Mouse (Mus musculus) frontal cortex, postnatal 36 days (tissue): ENCODE measurements at regions not wholly inside any gene's neighbourhood (a gene's known extent, or its start where the extent isn't known, plus 50 kb on each side); places are given as distances from the start of the nearest gene placed in this dataset.

Experiments
- DNase-seq, 2 experiments: peaks; one replicate each; pipeline ENCODE4 v3.0.0; 2022; ENCODE audit warnings: low spot score in 2 of 2

DNA sequence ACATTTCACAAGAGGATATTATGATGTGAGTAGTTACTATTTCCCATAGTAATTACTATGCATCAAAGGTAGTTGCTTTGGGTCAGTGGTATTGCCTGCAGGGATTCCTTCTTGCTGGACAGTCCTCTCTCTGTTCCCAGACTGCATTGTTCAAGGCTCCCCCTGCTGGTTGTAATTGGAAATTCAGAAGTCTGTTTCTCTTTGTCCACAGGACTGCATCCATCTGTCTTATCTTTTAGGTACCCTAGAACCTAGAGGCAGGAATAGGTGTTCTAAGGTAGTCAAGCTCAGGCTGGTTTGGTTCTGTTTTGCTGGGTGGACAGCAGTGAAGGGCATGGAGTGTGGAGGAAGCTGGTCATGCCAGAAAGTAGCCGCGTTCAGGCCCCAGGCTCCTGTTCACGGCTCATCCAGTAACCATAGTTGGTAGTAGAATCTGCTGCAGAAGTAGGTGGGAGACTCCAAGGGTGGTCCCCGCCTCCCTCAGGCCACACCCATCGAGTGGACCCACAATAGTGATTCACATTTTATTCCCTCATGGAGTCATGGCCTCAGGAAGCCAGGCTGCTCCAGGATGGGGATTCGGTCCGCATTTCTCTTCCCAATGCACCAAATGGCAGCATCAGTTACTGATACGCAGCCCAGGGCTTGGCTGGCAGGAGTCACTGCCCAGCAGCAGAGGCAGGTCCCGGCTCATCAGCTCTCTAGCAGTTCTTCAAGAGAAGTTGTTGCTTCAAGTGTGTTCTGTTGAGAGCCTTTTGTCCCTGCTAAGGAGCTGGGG, 51.7 kb upstream of the Caprin1 start:
- DNase-seq = peak in 1 of 2 experiments; percentile 51

DNA sequence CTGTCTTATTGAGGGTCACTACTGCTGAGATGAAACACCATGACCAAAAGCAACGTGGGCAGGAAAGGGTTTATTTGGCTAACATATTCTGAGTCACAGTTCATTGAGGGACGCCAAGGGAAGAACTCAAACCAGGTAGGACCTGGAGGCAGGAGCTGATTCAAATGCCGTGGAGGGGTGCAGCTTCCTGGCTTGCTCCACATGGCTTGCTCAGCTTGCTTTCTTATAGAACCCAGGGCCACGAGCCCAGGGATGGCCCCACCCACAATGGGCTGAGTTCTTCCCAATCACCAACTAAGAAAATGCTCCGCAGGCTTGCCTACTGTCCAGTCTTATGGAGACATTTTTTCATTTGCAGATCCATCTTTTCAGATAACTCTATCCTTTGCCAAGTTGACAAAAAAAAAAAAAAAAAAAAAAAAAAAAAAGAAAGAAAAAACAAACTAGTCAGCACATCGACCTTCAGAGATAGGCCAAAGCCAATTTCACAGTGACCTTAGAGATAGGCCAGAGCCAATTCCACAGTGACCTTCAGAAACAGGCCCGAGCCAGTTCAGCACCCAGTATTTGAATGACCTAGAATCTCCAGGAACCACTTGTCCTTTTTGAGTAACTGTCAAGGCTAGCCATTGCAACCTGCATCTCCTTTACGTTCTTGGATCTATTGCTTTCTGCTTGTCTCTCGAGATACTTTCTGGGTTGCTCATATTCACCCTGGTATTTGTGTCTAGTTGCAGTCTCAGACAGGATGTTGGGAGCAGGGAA, 52.5 kb upstream of the Caprin1 start:
- no peak for DNase-seq

DNA sequence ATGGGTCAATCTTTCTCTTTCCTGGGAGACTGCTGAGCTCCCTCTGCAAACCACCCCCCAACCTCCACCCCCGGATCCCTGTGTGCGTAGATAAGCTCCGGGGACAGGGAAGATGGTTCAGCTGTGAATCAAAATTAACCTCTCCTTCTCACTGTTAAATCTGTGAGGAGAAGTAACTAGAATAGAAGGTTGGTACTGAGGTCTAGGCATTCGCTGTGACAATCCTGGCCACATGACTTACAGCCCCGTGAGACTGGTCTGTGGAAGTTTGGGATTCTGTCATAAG, 53.0 kb upstream of the Caprin1 start:
- no peak for DNase-seq

DNA sequence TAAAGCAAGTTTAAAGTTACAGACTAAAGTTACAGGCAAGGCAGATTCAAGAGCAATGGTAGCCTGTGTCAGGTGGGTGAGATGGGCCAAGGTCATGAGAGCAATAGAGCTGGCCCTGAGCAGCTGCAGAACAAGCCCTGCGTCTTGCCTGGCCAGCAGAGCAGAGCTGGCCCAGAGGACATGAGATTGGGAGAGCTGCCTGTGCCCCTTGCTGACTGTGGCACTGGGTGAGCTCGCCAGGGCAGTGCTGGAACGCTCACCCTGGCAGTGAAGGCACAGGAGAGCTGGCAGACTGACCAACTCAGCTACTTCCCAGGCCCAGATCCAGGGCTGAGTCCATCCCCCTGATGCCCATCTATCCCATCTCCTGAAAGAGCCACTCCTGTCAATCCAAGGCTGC, 53.7 kb upstream of the Caprin1 start:
- no peak for DNase-seq

DNA sequence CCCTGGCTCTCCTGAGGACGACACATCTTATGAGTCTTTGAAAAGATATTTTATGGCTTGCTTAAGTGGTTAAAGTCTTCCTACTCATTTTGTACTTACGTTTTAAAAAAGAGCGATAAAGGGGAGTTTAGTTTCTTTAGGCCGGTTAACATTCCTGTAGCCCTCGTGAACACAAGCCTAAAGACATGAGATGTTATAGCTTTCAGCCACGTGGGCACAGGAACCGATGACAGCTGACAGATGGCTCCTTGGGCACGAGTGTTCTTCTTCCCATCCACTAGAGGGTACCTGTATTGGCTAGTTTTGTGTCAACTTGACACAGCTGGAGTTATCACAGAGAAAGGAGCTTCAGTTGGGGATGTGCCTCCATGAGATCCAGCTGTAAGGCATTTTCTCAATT, 63.8 kb upstream of the Caprin1 start:
- DNase-seq = no peak

DNA sequence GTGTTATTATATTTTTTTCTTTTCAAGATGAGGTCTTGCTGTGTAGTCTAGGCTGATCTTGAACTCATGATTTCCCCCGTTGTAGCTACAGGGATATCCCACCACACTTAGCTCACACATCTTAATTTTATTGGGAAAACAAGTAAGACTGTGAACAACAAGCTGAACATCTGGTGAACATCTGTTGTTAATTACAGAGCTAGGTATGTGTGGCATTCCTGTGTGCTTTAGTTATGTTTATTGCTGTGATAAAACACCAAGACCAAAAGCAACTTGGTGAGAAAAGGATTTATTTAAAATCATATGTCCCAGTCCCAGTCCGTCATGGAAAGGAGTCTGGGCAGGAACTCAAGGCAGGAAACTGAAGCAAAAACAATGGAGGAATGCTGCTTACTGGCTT, 66.8 kb upstream of the Caprin1 start:
- no peak for DNase-seq

DNA sequence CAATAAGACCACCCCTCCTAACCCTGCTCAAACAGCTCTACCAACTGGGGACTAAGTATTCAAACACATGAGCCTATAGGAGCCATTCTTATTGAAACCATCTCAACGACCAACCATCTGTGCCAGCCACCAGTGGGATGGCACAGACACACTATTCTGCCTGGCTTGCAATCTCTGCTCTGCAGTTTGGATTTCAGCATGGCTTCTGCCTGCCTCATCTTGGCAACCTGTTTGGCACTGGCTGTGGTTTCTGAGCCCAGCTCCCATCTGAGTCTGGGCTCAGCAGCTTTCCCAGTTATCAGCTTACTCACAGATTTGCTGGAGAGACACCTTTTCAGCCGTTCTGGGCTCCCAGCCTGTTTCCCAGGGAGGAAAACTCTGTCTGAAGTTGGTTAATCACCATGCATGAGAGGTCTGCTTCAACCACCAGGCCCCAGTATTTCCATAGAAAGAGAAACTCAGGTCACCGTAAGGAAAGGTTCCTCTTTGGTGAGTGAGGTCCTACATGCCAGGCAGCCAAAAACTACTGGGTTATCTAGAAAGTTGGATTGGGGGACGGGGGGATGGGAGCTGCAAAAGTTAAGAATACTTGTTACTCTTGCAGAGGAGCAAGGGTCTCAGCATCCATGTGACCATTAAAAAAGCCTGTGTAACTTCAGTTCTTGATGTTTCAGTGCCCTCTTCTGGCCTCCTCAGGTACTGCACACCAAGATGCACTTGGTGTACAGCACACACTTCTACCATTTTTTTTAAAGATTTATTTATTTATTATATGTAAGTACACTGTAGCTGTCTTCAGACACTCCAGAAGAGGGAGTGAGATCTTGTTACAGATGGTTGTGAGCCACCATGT, 68.1 kb upstream of the Caprin1 start:
- DNase-seq = peak; percentile 28 to 41

DNA sequence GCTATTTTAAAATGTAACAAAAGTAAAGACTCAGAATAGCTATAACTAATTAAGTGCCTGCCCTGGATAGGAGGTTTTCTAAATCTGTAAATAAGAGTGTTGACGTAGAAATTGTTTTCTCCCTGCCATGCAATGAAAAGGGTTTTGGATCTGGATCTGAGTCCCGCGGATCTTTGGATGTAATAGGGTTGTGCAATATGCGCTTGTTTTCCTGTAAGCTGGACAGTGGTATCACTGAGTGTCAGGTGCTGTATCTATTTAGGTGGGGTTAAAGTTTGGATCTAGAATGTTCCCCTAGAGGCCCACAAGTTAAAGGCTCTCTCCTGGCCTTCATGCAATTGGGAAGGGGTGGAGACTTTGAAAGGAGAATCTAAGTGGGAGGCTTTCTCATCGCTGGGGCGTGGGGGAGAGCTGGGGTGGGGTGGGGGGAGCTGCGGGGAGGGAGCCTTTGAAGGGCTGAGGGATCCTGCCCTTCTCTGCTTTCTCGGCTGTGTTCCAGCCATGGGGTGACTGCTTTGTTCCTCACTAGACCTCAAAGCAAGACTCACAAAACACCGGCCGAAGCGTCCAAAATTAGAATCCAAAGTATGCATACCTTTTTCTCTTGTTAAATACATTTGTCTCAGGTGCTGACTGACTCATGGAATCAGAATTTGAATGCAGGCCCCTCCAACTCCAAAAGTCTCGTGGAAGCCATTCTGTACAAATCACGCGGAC, 70.0 kb upstream of the Caprin1 start:
- no peak for DNase-seq

DNA sequence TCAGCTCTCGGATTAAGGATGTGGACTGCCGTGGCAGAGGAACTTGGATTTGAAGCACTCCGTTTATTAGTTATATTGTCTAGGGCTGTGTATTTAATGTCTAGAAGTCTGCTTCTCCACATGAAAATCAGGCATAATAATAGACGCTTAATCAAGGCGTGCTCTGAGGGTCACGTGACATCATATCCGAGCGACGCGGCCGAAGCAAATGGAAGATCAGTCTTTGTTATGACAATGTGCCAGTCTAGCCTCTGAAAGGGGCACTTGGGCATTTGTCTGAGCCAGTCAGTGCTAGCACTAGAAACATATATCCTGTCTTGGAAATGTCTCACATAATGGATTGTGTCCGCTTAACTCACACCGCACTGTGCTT, 70.5 kb upstream of the Caprin1 start:
- DNase-seq = no peak

DNA sequence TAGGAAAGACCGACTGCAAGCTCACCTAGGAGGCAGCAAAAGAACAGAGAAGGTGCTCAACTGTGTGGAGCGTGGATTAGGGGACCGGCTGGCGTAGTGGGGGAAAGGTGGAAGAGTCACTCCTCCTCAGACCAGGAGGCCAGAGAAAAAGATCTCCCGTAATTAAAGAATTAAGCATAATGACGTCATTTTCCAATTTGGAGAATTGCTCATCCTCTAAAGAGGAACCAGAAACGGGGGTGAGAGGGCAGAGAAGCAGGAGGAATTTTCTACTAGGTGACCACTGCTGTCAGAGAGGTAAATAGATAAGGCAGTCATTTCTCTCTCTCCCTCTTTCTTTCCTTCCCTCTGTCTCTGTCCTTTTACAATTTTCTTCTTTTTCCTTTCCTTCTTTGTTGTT, 71.2 kb upstream of the Caprin1 start:
- no peak for DNase-seq

DNA sequence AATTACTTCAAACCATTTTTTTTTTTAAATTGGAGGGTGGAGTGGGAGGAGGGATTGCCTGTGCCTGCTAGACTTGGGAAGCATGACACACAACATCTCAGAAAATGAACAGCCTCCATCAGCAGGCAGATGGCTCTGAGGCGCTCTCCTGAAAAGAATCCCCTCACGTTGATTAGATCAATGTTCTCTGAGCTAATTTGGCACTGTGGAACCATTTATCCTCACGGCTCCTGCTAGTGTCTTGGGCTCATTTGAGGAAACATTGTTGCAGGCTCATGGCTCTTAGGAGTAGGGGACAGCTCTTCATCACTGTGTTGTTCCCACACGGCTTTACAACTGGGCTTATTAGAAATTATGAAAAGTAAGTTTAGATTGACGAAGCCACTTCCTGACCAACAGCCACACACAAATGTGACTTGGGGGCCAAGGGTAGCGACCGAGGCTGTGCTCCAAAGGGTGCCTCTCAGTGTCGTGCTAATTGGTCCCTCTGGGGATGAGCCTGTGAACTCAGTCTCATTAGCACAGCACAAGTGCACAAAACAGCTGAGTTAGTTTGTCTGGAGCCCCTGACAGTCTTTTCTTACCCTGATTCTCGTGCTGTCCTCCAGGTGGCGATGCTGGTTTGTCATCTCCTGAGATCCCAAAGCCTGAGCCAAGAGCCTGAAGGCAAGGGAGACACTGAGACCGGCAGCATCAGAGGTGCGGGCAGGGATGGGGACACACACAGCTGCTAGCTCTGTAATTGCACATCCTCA, 74.2 kb upstream of the Caprin1 start:
- peak; percentile 69 to 79 for DNase-seq

DNA sequence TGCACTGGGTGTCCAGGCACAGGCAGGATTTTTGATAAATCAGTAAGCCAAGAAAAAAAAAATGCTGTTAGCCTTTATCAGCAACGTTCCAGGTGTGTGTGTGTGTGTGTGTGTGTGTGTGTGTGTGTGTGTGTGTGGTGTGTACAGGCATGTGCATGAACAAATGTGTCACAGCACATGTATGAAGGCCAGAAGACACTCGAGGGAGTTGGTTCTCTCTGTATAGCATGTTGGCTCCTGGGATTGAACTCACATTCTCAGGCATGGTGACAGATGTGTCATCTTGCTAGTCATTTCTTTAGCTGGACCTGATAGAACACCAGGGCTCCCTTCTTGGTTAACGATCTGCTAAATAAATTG, 74.8 kb upstream of the Caprin1 start:
- no peak for DNase-seq

DNA sequence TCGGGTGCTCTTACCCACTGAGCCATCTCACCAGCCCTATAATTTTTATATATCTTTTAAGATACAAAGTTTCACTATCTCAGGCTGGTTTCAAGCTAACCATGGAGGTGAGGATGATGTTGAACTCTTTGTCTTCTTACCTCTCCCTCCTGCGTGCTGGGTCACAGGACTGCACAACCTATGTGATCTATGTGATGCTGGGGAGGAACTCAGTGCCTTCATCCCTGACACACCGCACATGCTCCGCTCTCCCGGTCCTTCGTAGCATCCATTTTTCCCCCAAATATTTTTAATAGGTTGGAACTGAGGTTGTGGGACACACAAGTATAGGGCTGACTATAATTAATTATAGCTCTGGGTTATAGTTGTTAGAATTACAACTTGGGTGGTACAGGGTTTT, 75.9 kb upstream of the Caprin1 start:
- no peak for DNase-seq

DNA sequence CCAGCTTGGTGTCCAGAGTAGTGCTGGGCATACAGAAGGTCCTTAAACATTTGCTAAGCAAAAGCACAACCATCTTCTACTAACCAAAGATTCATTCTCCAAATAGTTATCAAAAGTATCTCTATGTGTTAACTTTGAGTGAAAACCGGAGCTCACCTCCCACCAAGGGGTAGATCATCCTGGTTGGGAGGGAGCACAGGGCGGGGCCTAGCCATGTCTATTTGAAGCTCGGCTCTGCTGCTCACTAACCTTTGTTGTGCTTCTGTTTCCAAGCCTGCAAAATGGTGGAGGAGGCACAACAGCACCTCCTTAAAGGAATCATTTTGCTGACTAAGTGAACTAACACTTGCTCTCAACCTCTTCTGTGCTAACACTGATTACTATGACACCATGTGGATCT, 77.0 kb upstream of the Caprin1 start:
- no peak for DNase-seq

DNA sequence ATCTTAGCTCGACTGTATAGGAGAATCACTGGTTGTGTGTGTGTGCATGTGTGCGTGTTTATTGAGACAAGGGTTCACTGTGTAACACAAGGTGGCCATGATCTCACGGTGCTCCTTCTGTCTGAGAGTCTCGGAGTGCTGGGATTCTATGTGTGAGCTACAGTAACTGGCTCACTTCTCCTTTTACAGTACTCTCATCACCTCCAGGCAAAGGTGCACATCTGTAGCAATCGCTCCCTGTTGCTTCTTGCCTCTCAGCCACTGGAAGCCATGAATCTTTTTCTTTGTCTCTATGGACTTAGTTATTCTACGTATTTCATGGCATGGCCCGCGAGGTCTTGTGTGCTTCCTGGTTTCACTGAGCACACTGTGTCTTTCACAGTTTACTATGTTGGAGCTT, 78.3 kb upstream of the Caprin1 start:
- no peak for DNase-seq

DNA sequence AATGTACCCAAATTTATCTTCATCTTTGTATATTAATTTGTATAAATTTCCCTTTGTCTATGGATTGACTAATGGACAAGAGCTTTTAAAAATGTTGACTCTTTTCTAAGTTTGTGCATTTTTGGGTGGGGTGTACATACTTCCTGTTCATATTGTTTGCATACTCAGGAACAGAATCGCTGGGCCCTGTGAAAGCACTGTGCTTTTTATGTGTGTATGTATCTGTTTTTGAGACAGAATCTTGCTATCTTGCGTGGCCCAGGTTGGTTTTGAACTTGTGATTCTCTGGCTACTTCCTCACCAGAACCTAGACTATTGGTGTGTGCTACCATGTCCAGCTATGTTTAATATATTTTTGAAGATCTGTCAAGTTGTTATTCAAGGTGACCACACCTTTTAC, 78.8 kb upstream of the Caprin1 start:
- no peak for DNase-seq

DNA sequence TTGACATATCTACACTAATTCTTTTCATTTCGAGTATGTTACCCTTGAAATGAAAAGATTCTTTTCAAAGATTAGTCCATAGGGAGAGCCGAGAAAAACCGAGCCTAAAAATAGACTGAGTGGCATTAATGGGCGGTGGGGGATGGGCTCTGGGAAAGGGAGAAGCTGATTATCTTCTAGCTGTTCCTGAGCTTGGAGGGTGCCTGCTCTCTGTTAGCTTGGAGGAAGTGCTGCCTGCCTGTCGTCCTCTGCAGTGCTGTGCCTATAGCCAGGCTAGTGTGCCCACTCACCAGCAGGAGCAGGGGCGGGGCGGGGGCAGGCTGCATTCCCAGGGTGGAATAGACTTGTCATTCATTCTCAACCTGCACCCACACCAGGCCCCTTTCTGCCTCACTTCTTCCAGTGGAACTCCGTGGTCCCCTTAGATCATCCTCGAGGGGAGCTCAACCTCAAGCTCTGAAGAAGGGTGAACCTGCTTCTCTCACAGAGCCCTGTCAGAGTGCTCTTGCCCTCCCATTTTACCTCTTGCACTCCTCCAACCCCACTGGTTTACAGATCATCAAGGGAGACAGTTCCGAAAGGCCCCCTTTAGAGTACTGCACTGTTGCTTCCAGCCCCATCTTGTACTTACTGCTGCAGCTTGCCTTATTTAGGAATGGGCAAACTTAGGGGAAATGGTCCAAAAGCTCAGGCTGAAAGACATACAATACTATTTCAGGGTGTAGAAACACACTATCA, 76.6 kb upstream of the Lmo2 start:
- DNase-seq = peak; percentile 61 to 71

DNA sequence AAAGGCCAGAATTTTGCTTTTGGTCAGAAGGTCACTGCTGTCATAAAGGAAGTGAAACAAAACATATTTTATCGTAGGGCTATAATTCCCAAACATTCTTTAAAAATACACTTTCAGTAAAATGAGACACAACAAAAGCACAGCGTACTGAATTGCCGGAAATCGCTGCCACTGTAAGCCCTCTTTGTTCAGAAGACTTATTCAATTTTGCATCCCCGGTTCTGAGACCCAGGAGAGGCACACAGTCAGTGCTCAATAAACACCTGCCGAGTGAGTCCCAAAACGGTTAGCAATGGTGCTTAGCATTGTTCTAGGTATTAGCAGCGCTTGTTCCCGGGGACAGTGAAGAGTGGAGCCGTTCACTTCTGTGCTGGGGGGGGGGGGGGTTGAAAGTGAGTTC, 72.9 kb upstream of the Lmo2 start:
- no peak for DNase-seq

DNA sequence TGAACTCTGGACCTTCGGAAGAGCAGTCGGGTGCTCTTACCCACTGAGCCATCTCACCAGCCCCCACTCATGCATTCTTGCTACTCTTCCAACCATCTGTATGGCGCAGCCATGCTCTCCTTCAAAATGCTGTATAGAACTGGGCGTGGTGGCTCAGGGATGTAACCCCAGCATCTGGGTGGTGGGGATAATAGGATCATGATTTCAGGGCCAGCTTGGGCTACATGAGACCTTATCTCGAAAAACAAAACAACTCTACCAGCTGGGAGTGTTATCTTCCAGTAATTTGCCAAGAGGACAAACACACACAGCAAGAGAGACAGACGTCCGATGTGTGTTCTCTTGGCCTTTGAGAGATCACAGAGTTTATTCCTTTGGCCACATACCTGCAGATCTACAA, 69.8 kb upstream of the Lmo2 start:
- no peak for DNase-seq

DNA sequence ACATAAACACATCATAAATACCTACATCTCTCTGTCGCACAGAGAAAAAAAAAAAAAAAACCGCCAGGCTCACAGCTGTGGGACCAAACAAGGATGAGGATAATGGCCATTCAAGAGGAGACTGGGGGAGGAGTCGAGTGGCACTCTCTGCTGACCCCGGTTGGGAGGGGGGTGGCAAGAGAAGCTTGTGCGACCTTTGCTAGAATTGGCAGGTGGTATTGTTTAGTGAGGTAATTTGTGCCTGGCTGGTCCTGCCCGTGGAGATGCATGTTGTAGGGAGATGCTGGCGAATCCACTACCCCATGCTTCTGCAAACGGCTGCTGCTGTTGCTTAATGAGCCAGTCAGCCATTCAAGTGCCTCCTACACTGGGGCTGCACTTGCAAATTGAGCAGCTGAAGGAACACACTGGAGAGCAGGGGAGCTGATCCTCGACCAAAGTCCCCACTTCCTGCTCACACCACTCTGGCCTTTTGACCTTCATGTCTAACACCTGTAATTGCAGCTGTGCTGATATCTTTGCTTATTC, 66.5 kb upstream of the Lmo2 start:
- DNase-seq = peak in 1 of 2 experiments; percentile 15
